Mouse (Mus musculus): Measurements from ENCODE around the gene Mageh1. TPM values are rescaled to one million over a fixed set of nuclear protein-coding genes. Genes with fewer than 3 reads are reported as not detected.
"Not testable (repeated sequence)": the region's sequence is repeated elsewhere in the genome, so short reads cannot be mapped to it uniquely, and the experiment has no call there.

Gene Mageh1
- polyA plus RNA-seq (2015; fragmentation: Nextera tagmentation; extraction: Ambion mirVana): 6.0 and 6.6 TPM in 2 replicates

GRCm38 (mm10) chrX:153037087-153037971 is at the start of gene Mageh1:
Mageh1 (minus strand) TSS chrX:153037575.
- H3K27ac ChIP-seq (ENCODE audit: low read length): no peak within 1 kb of the TSS; the same call in 1 of the 2 replicates
- peak within 1 kb of the TSS; percentile 37 for H3K4me3 ChIP-seq (ENCODE audit: low read depth, low read length)
- WGBS (ENCODE audit: insufficient replicate concordance): 18% methylated on average over 47 of the region's 49 CpGs
- no peaks in the 10 kb centered on the region for H3K9me3 ChIP-seq (replicated peaks; ENCODE audit: control insufficient read depth, low read length)
- peak within 1 kb of the TSS; percentile 34 for H3K4me2 ChIP-seq (ENCODE audit: low read depth, low read length)
- H3K9ac ChIP-seq (ENCODE audit: low read depth, low read length): 0 out of 2 replicates have a peak within 1 kb of the TSS, but pooled peaks have one; percentile 24
- no peaks in the 10 kb centered on the region for H3K4me1 ChIP-seq (ENCODE audit: control insufficient read depth, low read depth, low read length)
- peak; percentile 80 for ATAC-seq (ENCODE audit: low read depth)
- no peaks in the 10 kb centered on the region for H3K36me3 ChIP-seq (ENCODE audit: control insufficient read depth, insufficient read depth)
- H3K27me3 ChIP-seq (ENCODE audit: control insufficient read depth, insufficient read depth, low read depth, low read length): peaks cover 11% of the 10 kb centered on the region

DNA sequence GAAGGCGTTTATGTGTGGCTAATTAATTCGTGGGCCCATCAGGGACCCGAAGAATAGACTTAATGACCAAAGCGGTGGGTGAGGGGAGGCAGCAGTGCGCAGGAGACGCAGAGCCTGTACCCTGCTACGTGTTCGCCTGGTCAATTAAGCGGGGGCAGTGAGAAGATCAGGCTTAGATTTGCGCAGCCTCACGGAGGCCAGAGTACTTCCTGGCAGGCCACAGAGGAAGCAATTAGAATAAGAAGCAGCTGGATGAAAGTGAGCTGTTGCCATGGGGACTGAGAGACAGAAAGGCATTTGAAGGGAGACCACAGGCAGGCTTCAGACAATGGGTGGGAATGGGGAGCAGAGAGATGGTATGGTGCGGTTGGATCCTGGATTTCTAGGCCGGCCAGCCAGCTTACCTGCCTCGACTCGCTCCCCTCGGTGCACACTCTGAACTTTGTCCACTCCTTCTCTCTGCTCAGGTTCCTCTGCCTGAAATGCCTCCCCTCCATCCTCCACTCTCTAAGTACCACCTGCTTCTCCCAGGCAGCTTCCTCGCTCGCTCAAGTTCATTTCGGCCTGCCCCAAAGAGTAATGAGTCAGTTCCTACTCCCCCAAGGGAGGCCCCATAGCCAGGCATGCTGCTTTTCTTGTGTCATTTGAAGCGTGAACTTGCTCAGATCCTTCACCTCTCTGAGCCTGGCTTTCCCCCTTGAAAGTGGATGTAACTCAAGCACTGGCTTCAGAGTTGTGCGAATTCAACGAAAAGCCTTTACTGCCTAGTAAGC is 783 bp upstream of the Mageh1 start:
- not testable (repeated sequence) for H3K9ac ChIP-seq (ENCODE audit: low read depth, low read length); H3K4me1 ChIP-seq (ENCODE audit: control insufficient read depth, low read depth, low read length); H3K36me3 ChIP-seq (ENCODE audit: control insufficient read depth, insufficient read depth); H3K27ac ChIP-seq (ENCODE audit: low read length); H3K4me2 ChIP-seq (ENCODE audit: low read depth, low read length); H3K4me3 ChIP-seq (ENCODE audit: low read depth, low read length); H3K9me3 ChIP-seq (replicated peaks; ENCODE audit: control insufficient read depth, low read length)
- ATAC-seq (ENCODE audit: low read depth): peak; percentile 32; the same call in 1 of the 2 replicates
- WGBS (ENCODE audit: insufficient replicate concordance): 23% methylated on average over 6 of the region's 22 CpGs
- H3K27me3 ChIP-seq (ENCODE audit: control insufficient read depth, insufficient read depth, low read depth, low read length): peaks cover 11% of the 10 kb centered on the region

GRCm38 (mm10) chrX:153031547-153031946 is 5.8 kb downstream of the Mageh1 start:
- H3K4me3 ChIP-seq (ENCODE audit: low read depth, low read length); H3K4me1 ChIP-seq (ENCODE audit: control insufficient read depth, low read depth, low read length): not testable (repeated sequence)

GRCm38 (mm10) chrX:153025709-153026108 is 11.7 kb downstream of the Mageh1 start:
- H3K27me3 ChIP-seq (ENCODE audit: control insufficient read depth, insufficient read depth, low read depth, low read length); H3K4me1 ChIP-seq (ENCODE audit: control insufficient read depth, low read depth, low read length); H3K36me3 ChIP-seq (ENCODE audit: control insufficient read depth, insufficient read depth); H3K4me2 ChIP-seq (ENCODE audit: low read depth, low read length); H3K27ac ChIP-seq (ENCODE audit: low read length); H3K9ac ChIP-seq (ENCODE audit: low read depth, low read length); H3K4me3 ChIP-seq (ENCODE audit: low read depth, low read length); H3K9me3 ChIP-seq (replicated peaks; ENCODE audit: control insufficient read depth, low read length); ATAC-seq (ENCODE audit: low read depth): not testable (repeated sequence)
- WGBS (ENCODE audit: insufficient replicate concordance): 50% methylated on average over 1 of the region's 3 CpGs

More at GRCm38 (mm10) chrX:153031547-153031946, 5.8 kb downstream of the Mageh1 start:
- H3K9ac ChIP-seq (ENCODE audit: low read depth, low read length); H3K4me2 ChIP-seq (ENCODE audit: low read depth, low read length); ATAC-seq (ENCODE audit: low read depth); H3K36me3 ChIP-seq (ENCODE audit: control insufficient read depth, insufficient read depth); H3K27ac ChIP-seq (ENCODE audit: low read length); H3K9me3 ChIP-seq (replicated peaks; ENCODE audit: control insufficient read depth, low read length); H3K27me3 ChIP-seq (ENCODE audit: control insufficient read depth, insufficient read depth, low read depth, low read length): not testable (repeated sequence)

- not testable (repeated sequence) for H3K9ac ChIP-seq (ENCODE audit: low read depth, low read length); H3K4me3 ChIP-seq (ENCODE audit: low read depth, low read length); H3K36me3 ChIP-seq (ENCODE audit: control insufficient read depth, insufficient read depth); H3K27ac ChIP-seq (ENCODE audit: low read length); H3K9me3 ChIP-seq (replicated peaks; ENCODE audit: control insufficient read depth, low read length); H3K4me2 ChIP-seq (ENCODE audit: low read depth, low read length); H3K27me3 ChIP-seq (ENCODE audit: control insufficient read depth, insufficient read depth, low read depth, low read length); H3K4me1 ChIP-seq (ENCODE audit: control insufficient read depth, low read depth, low read length); ATAC-seq (ENCODE audit: low read depth)
- no CpG with 5 or more reads among the region's 3 CpGs for WGBS (ENCODE audit: insufficient replicate concordance)
Observed at GRCm38 (mm10) chrX:153025255-153025654, 12.1 kb downstream of the Mageh1 start.

DNA sequence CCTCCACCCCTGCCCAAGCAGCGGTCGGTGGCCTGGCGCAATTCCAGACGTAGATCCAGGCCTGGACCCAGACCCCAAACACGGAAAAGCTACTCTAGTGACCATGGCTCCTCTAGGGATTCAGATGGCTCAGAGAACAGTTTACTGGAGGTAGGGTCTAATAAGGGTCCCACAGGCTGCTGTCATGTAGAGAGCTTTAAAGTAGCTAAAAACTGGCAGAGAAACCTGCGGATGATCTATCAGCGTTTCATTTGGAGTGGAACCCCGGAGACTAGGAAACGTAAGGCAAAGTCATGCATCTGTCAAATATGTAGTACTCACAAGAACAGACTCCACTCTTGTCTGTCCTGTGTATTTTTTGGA is 29.7 kb downstream of the Mageh1 start:
- Histone ChIP-seq H3K27me3 (ENCODE audit: control insufficient read depth, insufficient read depth, low read depth, low read length) (no peaks in the 10 kb centered on the region), H3K4me3 (ENCODE audit: low read depth, low read length) (peak overlapping the region; percentile 65), H3K36me3 (ENCODE audit: control insufficient read depth, insufficient read depth) (no peaks in the 10 kb centered on the region), H3K4me2 (ENCODE audit: low read depth, low read length) (peak overlapping the region; percentile 74), H3K27ac (ENCODE audit: low read length) (no peak overlapping the region), H3K9me3 (replicated peaks; ENCODE audit: control insufficient read depth, low read length) (no peaks in the 10 kb centered on the region), H3K4me1 (ENCODE audit: control insufficient read depth, low read depth, low read length) (no peaks in the 10 kb centered on the region), H3K9ac (ENCODE audit: low read depth, low read length) (no peak overlapping the region)
- WGBS (ENCODE audit: insufficient replicate concordance): 35% methylated on average over 9 of the region's 9 CpGs
- ATAC-seq (ENCODE audit: low read depth): no peak

DNA sequence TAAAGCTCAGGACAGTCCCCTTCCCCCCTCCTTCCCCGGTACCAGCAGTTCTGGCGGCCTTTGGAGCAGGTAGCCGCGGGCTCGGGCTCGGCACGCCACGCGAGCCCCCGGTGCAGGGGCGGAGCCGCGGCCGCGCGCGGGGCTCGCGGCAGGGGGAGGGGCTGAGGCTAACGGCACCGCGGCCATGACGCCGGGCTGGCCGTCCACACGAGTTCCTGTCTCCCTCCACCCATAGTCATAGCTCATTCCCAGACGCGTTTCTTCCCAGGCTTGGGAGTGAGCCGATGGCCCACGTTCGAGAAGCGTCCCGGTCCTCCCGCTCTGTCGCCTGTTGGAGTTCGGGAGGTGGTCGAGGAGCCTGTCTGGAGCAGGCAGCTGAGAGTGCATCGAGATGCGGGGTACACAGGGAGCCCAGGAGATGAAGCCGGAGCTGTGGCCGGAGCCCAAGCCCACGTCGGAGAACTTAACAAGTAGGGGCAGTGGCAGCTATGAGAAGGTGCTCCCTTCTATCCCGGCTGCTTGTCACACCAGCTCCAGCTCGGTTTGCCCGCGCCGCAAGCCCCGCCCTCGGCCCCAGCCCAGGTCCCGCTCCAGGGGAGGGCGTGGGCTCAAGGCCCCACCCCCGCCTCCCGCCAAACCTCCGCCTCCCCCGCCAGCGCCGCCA is 30.2 kb downstream of the Mageh1 start:
- ATAC-seq (ENCODE audit: low read depth): peak; percentile 85
- no peaks in the 10 kb centered on the region for H3K27me3 ChIP-seq (ENCODE audit: control insufficient read depth, insufficient read depth, low read depth, low read length)
- no peaks in the 10 kb centered on the region for H3K9me3 ChIP-seq (replicated peaks; ENCODE audit: control insufficient read depth, low read length)
- 21% methylated on average over 56 of the region's 58 CpGs for WGBS (ENCODE audit: insufficient replicate concordance)
- H3K36me3 ChIP-seq (ENCODE audit: control insufficient read depth, insufficient read depth): no peaks in the 10 kb centered on the region
- no peak overlapping the region for H3K27ac ChIP-seq (ENCODE audit: low read length)
- peak overlapping the region; percentile 74 for H3K4me2 ChIP-seq (ENCODE audit: low read depth, low read length)
- H3K4me1 ChIP-seq (ENCODE audit: control insufficient read depth, low read depth, low read length): no peaks in the 10 kb centered on the region
- H3K4me3 ChIP-seq (ENCODE audit: low read depth, low read length): peak overlapping the region; percentile 65
- peak overlapping the region; percentile 39 for H3K9ac ChIP-seq (ENCODE audit: low read depth, low read length)

GRCm38 (mm10) chrX:153006387-153006841 is 31.0 kb downstream of the Mageh1 start, which contains the start of gene Usp51:
Usp51 (plus strand) TSS chrX:153006469.
- peak within 1 kb of the TSS; percentile 65 for H3K4me3 ChIP-seq (ENCODE audit: low read depth, low read length)
- ATAC-seq (ENCODE audit: low read depth): peak; percentile 44
- H3K27ac ChIP-seq (ENCODE audit: low read length): no peak within 1 kb of the TSS
- H3K9ac ChIP-seq (ENCODE audit: low read depth, low read length): peak within 1 kb of the TSS; percentile 39
- 24% methylated on average over 23 of the region's 23 CpGs for WGBS (ENCODE audit: insufficient replicate concordance)
- no peaks in the 10 kb centered on the region for H3K27me3 ChIP-seq (ENCODE audit: control insufficient read depth, insufficient read depth, low read depth, low read length)
- H3K4me2 ChIP-seq (ENCODE audit: low read depth, low read length): peak within 1 kb of the TSS; percentile 74
- H3K36me3 ChIP-seq (ENCODE audit: control insufficient read depth, insufficient read depth): no peaks in the 10 kb centered on the region
- no peaks in the 10 kb centered on the region for H3K9me3 ChIP-seq (replicated peaks; ENCODE audit: control insufficient read depth, low read length)
- H3K4me1 ChIP-seq (ENCODE audit: control insufficient read depth, low read depth, low read length): no peaks in the 10 kb centered on the region

All from liver, embryonic 16.5 days (tissue).